Mouse (Mus musculus): Measurements from ENCODE around the gene Brk1.

The Brk1 gene

DNA sequence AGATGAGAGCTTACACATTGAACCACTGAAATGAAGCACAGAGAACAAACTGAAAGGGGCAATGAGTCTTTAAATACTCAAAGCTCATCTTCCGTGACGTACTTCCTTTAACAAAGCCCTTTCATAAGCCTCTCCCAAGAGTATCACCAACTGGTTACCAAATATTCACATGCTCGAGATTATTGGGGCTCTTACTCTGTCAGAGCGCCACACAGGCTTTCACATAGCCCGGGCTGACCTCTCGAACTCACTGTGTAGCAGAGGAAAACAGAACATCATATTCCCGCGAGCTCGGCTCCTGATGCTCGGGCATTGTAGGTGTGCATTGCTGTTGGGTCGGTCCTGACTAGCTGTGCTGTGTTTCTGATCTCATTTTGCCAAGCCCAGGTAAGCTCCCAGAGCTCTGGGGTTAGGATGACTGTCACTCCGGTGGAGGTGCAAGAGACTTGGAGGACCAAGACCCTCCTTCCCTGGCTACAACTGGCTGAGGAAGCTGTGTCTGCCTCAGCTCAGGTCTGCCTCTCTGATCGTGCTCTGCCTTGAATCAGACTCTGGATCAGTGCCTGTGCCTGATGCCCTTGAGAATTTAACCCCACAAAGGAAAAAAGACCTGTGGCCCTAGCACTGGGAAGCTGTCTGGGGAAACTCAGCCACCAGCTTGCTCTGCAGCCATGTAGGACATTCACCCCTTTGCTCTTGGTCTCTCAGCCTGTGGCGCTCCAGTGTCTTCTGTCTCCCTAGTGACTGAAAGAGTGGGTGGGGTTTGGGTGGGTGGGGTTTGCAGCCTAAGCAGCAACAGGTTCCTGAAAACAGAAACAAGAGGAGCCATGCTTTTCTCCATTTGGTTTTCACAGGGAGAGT lies 56.1 kb downstream of the Brk1 start:
- no peak for DNase-seq (ENCODE audit: low read depth)

DNA sequence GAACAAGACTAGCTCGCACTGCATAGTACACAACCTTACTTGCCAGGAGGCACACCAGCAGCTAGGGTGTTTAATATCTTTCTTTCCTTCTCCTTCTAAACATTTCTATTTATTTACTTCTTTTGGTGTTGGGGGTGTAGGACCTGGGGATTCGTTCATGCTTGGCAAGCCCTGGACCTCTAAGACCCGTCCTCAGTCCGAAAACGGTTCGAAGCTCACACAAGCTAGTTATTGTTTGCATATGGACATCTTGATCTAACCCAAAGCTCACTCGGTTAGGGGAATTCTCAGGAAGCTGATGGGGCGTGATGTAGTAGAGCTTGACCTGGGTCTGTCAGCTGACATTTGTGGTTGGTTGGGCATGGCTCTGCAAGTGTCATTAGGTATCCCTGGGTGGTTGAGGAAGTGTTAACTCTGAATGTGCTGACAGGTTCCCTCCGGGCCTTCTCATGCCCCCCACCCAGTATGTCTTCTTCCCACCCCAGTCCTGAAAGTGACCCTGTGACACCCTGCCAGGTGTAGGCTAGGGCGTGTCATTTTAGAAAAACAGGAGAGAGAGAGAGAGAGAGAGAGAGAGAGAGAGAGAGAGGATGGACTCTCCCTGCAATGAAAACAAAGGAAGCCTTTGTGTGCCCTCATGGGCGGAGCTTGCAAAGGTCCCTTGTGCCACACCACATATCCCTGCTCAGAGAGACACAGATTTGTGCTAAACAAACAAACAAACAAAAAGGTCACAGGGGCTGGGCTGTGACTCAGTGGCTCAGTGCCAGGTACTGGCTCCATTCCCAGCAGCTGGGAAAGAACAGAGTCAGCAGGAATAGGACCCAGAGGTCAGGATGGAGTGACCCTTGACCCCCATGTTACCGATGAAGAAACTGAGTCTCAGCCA lies 57.0 kb downstream of the Brk1 start:
- no peak for DNase-seq (ENCODE audit: low read depth)

DNA sequence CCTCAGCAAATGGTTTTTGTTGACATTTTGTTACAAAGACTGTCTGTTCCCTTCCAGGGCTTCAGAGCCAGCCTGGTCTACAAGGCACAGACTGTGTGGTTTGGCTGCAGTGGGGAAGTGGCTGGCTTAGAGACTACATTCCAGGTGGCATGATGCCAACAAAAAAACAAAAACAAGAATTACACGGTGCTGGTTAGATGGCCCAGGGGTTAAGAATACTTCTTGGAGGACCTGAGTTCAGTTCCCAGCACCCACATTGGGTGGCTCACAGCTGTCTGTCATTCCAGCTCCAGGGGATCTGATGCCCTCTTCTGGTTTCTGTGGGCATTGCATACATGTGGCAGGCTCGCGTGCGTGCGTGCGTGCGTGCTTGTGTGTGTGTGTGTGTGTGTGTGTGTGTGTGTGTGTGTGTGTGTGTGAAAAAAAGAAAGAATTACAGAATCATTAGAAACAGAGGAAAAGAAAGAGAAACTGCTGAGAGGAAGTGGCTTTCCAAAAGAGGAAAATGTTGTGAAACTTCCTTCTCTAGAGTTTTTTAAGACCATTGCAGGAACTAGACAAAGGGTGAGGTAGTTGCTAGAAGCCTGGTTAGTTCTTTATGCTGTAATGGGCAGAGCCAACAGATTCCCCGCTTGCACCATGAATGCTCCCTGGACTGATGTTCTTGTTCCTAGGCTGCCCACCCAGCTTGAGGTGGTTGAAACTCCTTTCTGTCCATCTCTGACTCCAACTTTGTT lies 58.6 kb downstream of the Brk1 start:
- no peak for DNase-seq (ENCODE audit: low read depth)

DNA sequence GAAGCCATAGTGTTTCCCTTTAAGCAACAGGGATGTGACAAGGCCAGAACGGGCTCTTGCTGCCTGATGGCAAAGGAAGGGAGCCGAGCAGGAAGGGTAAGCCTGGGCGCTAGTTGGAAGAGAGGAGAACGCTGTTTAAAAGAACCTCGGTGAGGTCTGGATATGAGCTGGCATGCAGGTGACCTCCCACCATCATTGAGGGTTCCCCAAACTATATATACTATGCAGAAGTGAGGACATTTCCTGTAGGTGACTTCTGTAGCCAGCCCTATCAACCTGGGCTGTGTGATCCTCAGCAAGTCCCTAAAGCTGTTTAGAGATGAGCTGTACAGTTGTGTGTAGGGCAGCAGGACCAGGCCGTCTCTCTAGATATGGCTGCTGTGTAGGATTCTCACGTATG lies 59.7 kb downstream of the Brk1 start:
- no peak for DNase-seq (ENCODE audit: low read depth)

All from fibroblast of lung, adult 2 months (primary cell).